Mouse (Mus musculus) CH12.LX (cell line): ENCODE measurements around the gene Epop. TPM values are rescaled to one million over a fixed set of nuclear protein-coding genes. Genes with fewer than 3 reads are reported as not detected.

ENCODE experiments used
- DNase-seq: peaks from one replicate; pipeline ENCODE4 v3.0.0-alpha.2; 2013; ENCODE audit errors: extremely low read depth
- H3K27ac ChIP-seq: 2 replicates; pipeline ENCODE4 v1.5.1; 2012; ENCODE audit warnings: low read depth, mild to moderate bottlenecking, control low read depth, moderate library complexity; ENCODE audit not compliant: insufficient read depth
- H3K27me3 ChIP-seq: replicated peaks from 2 replicates; pipeline ENCODE3; 2012; ENCODE audit warnings: inconsistent platforms
- H3K36me3 ChIP-seq, 2 experiments: replicated peaks in 1 of 2; 2 replicates each; pipeline versions ENCODE3 to v1.6.1; 2012; ENCODE audit warnings: inconsistent platforms in 1 of 2, low read length in 1 of 2, mild to moderate bottlenecking in 1 of 2, mixed read lengths in 1 of 2, moderate library complexity in 1 of 2; ENCODE audit not compliant: control insufficient read depth in 1 of 2, insufficient read depth in 1 of 2
- H3K4me1 ChIP-seq, 2 experiments: 2 replicates each; pipeline ENCODE4 v1.6.1; 2012; ENCODE audit warnings: inconsistent platforms in 1 of 2, moderate library complexity in 1 of 2; ENCODE audit not compliant: insufficient read depth in 2 of 2, control insufficient read depth in 1 of 2
- H3K4me2 ChIP-seq: 2 replicates; pipeline ENCODE4 v1.6.1; 2012; ENCODE audit warnings: low read depth, mild to moderate bottlenecking, control low read depth; ENCODE audit not compliant: poor library complexity, insufficient read depth, severe bottlenecking
- H3K4me3 ChIP-seq, 3 experiments: fragments of 150-350 bp in 1 of 3; sonication (generic) in 1 of 3; replicated peaks in 1 of 3; 2 replicates each; pipeline versions ENCODE3 to v1.5.1; 2011 to 2012; ENCODE audit warnings: low read depth in 2 of 3, low read length in 2 of 3, mild to moderate bottlenecking in 2 of 3, moderate library complexity in 2 of 3, control low read depth in 1 of 3, improper control_type of control experiment in 1 of 3, inconsistent platforms in 1 of 3, mixed read lengths in 1 of 3; ENCODE audit not compliant: poor library complexity in 1 of 3
- H3K79me2 ChIP-seq: replicated peaks from 2 replicates; pipeline ENCODE4 v1.6.1; 2012; ENCODE audit warnings: mild to moderate bottlenecking, moderate library complexity; ENCODE audit not compliant: control insufficient read depth, poor library complexity, insufficient read depth, severe bottlenecking; ENCODE audit errors: extremely low read depth
- H3K9ac ChIP-seq: 2 replicates; pipeline ENCODE4 v1.6.1; 2012; ENCODE audit warnings: low read depth, mild to moderate bottlenecking, control low read depth, moderate library complexity; ENCODE audit not compliant: insufficient read depth
- H3K9me3 ChIP-seq: replicated peaks from 2 replicates; pipeline ENCODE3; 2012; ENCODE audit warnings: low read length, inconsistent platforms, mixed read lengths
- BHLHE40 ChIP-seq: IDR thresholded peaks from 2 replicates; pipeline ENCODE4 v1.6.1; 2011; ENCODE audit warnings: mild to moderate bottlenecking, low read depth, low read length, improper control_type of control experiment
- CHD1 ChIP-seq: IDR thresholded peaks from 2 replicates; pipeline ENCODE4 v1.6.1; 2012; ENCODE audit warnings: low read depth, low read length, improper control_type of control experiment, inconsistent platforms
- ELF1 ChIP-seq: IDR thresholded peaks from 2 replicates; pipeline ENCODE4 v1.6.1; 2014; ENCODE audit warnings: low read depth, mild to moderate bottlenecking, inconsistent platforms, low read length, improper control_type of control experiment
- HCFC1 ChIP-seq: IDR thresholded peaks from 2 replicates; pipeline ENCODE4 v1.6.1; 2012; ENCODE audit warnings: low read depth, mild to moderate bottlenecking, inconsistent platforms, low read length, improper control_type of control experiment
- IRF4 ChIP-seq: IDR thresholded peaks from 2 replicates; pipeline ENCODE4 v1.6.1; 2014; ENCODE audit warnings: low read depth, mild to moderate bottlenecking, inconsistent platforms, low read length, improper control_type of control experiment
- JUN ChIP-seq: IDR thresholded peaks from 2 replicates; pipeline ENCODE4 v1.6.1; 2011; ENCODE audit warnings: low read depth, mild to moderate bottlenecking, low read length, improper control_type of control experiment, moderate library complexity; ENCODE audit not compliant: insufficient read depth
- JUND ChIP-seq: conservative IDR thresholded peaks from 2 replicates; pipeline ENCODE4 v1.6.1; 2011; ENCODE audit warnings: low read depth, low read length, improper control_type of control experiment
- MEF2A ChIP-seq: IDR thresholded peaks from 2 replicates; pipeline ENCODE4 v1.6.1; 2014; ENCODE audit warnings: low read depth, mild to moderate bottlenecking, inconsistent platforms, low read length, improper control_type of control experiment, borderline replicate concordance
- MXI1 ChIP-seq: IDR thresholded peaks from 2 replicates; pipeline ENCODE4 v1.6.1; 2011; ENCODE audit warnings: mild to moderate bottlenecking, low read depth, low read length, improper control_type of control experiment
- NELFE ChIP-seq: IDR thresholded peaks from 2 replicates; pipeline ENCODE4 v1.6.1; 2011; ENCODE audit warnings: low read depth, low read length, improper control_type of control experiment
- PAX5 ChIP-seq: IDR thresholded peaks from 2 replicates; pipeline ENCODE4 v1.6.1; 2012; ENCODE audit warnings: low read length, inconsistent platforms, mixed read lengths
- POLR2A ChIP-seq: IDR thresholded peaks from 2 replicates; pipeline ENCODE4 v1.6.1; 2011; ENCODE audit warnings: low read depth, mild to moderate bottlenecking, improper control_type of control experiment, low read length
- POLR2AphosphoS2 ChIP-seq: IDR thresholded peaks from 2 replicates; pipeline ENCODE4 v1.6.1; 2011; ENCODE audit warnings: low read depth, low read length, improper control_type of control experiment
- SIN3A ChIP-seq: IDR thresholded peaks from 2 replicates; pipeline ENCODE4 v1.6.1; 2012; ENCODE audit warnings: low read length, improper control_type of control experiment, inconsistent platforms
- SMC3 ChIP-seq: IDR thresholded peaks from 2 replicates; pipeline ENCODE4 v1.6.1; 2011; ENCODE audit warnings: low read depth, low read length, improper control_type of control experiment
- TBP ChIP-seq: conservative IDR thresholded peaks from 2 replicates; pipeline ENCODE4 v1.6.1; 2011; ENCODE audit warnings: low read depth, low read length, improper control_type of control experiment
- USF1 ChIP-seq: IDR thresholded peaks from 2 replicates; pipeline ENCODE4 v1.6.1; 2014; ENCODE audit warnings: low read depth, mild to moderate bottlenecking, inconsistent platforms, low read length, improper control_type of control experiment
- USF2 ChIP-seq: conservative IDR thresholded peaks from 2 replicates; pipeline ENCODE4 v1.6.1; 2011; ENCODE audit warnings: low read depth, low read length, improper control_type of control experiment
- ZC3H11A ChIP-seq: IDR thresholded peaks from 2 replicates; pipeline ENCODE4 v1.6.1; 2012; ENCODE audit warnings: low read depth, mild to moderate bottlenecking, inconsistent platforms, low read length, improper control_type of control experiment
- dilution Hi-C: fragments of 300-500 bp; cut with MboI; formaldehyde crosslinking; loops from 2 replicates; pipeline ENCODE4 v1.14.3; 2020; ENCODE audit warnings: low sequenced_read_pairs; ENCODE audit not compliant: extremely low pct_unique_long_range_greater_than_20kb, extremely low pct_ligation_motif_present
- in situ Hi-C: fragments of 300-500 bp; cut with MboI; formaldehyde crosslinking; loops from 3 replicates; pipeline ENCODE4 v1.14.3; 2019; ENCODE audit warnings: low sequenced_read_pairs, low pct_ligation_motif_present, low pct_unique_long_range_greater_than_20kb, mixed read lengths
- polyA plus RNA-seq: library from polyadenylated mRNA; unstranded; fragments of >175 nt; gene quantifications from 2 replicates; pipeline ENCODE4 v1.2.1, GENCODE M21; 2012; ENCODE audit warnings: low read depth; ENCODE audit not compliant: insufficient read length
- total RNA-seq, 2 experiments: library from RNA; depleted of rRNA; stranded (reverse); fragments of 300-350 nt in 1 of 2; fragments of >200 nt in 1 of 2; gene quantifications; 2 replicates each; pipeline ENCODE4 v1.2.3; 2012 to 2014

The Epop gene
- total and polyA plus RNA-seq, 3 experiments, result 2.1 to 8.4 (median 4.2) TPM

DNA sequence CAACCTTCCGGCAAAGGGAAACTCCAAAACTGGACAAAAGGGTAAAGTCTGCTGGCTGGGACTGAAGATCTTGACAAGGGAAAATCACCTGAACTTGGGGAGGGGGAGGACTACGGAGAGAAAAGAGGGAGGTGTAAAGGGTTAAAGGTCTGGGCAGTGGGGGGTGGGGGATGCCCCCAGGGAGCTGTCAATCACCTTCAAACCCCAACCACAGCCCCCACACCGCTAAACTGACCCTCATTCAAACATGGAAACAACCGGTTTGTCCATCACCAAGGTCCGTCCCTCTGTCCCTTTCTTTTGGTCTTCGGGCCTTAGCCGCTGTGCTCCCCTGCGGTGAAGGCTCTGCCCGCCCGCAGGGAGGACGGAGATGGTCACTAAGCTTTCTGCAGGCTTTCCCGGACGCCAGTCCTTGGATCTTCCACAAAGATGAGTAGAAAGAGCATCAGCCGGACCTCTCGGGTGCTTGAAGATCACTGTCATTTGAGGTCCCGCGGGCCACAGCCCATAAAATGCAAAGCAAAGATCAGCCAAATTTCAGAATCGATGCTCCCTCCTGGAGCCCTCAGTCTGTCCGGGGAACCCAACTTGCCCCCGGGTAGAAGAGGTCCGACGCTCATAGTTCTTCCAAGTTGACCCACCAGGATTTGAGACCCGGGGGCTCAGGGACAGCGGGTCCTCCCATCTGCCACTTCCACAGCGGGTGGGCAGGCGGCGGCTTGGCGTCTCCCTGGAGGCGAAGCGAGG is 1.8 kb downstream of the Epop start:
- TF ChIP-seq JUN (no peak), CHD1 (no peak), SIN3A (no peak), MEF2A (no peak), JUND (no peak), MXI1 (no peak), IRF4 (no peak), NELFE (no peak), SMC3 (no peak), ELF1 (no peak), TBP (no peak), HCFC1 (no peak), POLR2AphosphoS2 (no peak), ZC3H11A (no peak), USF2 (no peak), PAX5 (no peak), POLR2A (no peak), BHLHE40 (no peak)
- TF ChIP-seq, all 38 proteins: peak for 0
- Histone ChIP-seq H3K4me1 (peaks cover 3 to 15% of the 10 kb centered on the region in 2 experiments; a peak in 2 of 4 replicates), H3K9me3 (peaks cover 24% of the 10 kb centered on the region), H3K4me2 (no peak overlapping the region), H3K27ac (no peak overlapping the region), H3K4me3 (no peak overlapping the region), H3K36me3 (no peaks in the 10 kb centered on the region), H3K9ac (no peak overlapping the region), H3K27me3 (peaks cover 58% of the 10 kb centered on the region), H3K79me2 (no peaks in the 10 kb centered on the region)
- no peak for DNase-seq
- dilution Hi-C loops (no loop called here), in situ Hi-C loops (no loop called here)

- TF ChIP-seq USF1 (no peak), SMC3 (no peak), JUN (no peak), CHD1 (no peak), NELFE (no peak)
- Histone ChIP-seq H3K4me1 (peaks cover 3 to 14% of the 10 kb centered on the region in 2 experiments; a peak in 2 of 4 replicates), H3K27me3 (peaks cover 58% of the 10 kb centered on the region), H3K9ac (no peak overlapping the region), H3K36me3 (no peaks in the 10 kb centered on the region), H3K9me3 (peaks cover 24% of the 10 kb centered on the region), H3K4me3 (no peak overlapping the region), H3K4me2 (no peak overlapping the region), H3K79me2 (no peaks in the 10 kb centered on the region), H3K27ac (no peak overlapping the region)
- dilution Hi-C loops (no loop called here), in situ Hi-C loops (no loop called here)
- DNase-seq, result no peak
These were observed 2.7 kb downstream of the Epop start for GRCm38 (mm10) chr11:97626850-97627249.
